ENCODE assay signal across 12 mouse cellular contexts in genomic region chr17:28030446-28030845, GRCm38 (mm10). TPM values are rescaled to one million over a fixed set of nuclear protein-coding genes. Genes with fewer than 3 reads are reported as not detected.
DNase-seq lines count a peak whose midpoint lies in the region; ATAC-seq and TF ChIP-seq lines count a peak whose summit lies in the region.
"Had no signal": no experiment of that assay in that cellular context is flagged by ENCODE, and none has a peak within 500 bp of the region (broad histone marks: within the 10 kb centered on the region; RNA-seq: fewer than 3 reads in every experiment).

No protein-coding gene starts in this region.

- H3K36me3 ChIP-seq in hindbrain, embryonic 10.5 days, result no peaks in the 10 kb centered on the region; the same call in 1 of the 2 replicates
- 0 out of 2 replicates have a peak, but pooled peaks cover 6% of the 10 kb centered on the region for H3K36me3 ChIP-seq in hindbrain, embryonic 12.5 days
- H3K36me3 ChIP-seq in midbrain, postnatal 0 days (ENCODE audit: insufficient read depth, low read length), result no peaks in the 10 kb centered on the region; the same call in none of the 2 replicates
- H3K36me3 ChIP-seq in midbrain, embryonic 15.5 days (replicated peaks), result no peaks in the 10 kb centered on the region
- no peaks in the 10 kb centered on the region for H3K36me3 ChIP-seq in stomach, embryonic 16.5 days (ENCODE audit: control insufficient read depth, insufficient read depth, low read length)
- H3K36me3 ChIP-seq: intestine, embryonic 15.5 days had no signal

- no peaks in the 10 kb centered on the region for H3K9me3 ChIP-seq in hindbrain, embryonic 10.5 days
- no peaks in the 10 kb centered on the region for H3K9me3 ChIP-seq in hindbrain, embryonic 12.5 days (replicated peaks)
- H3K9me3 ChIP-seq in midbrain, postnatal 0 days (ENCODE audit: low read length), result no peaks in the 10 kb centered on the region
- no peaks in the 10 kb centered on the region for H3K9me3 ChIP-seq in midbrain, embryonic 15.5 days
- H3K9me3 ChIP-seq in stomach, embryonic 16.5 days (replicated peaks; ENCODE audit: control insufficient read depth, low read length), result no peaks in the 10 kb centered on the region
- H3K9me3 ChIP-seq: intestine, embryonic 15.5 days had no signal

- DNase-seq in cerebellum, postnatal 14 days, result peak; percentile 65 to 67
- no peak for DNase-seq in cerebellum, adult 9-11 months
- DNase-seq in hindbrain, embryonic 10.5 days (ENCODE audit: low spot score), result no peak
- DNase-seq in midbrain, postnatal 0 days (ENCODE audit: low spot score), result no peak
- no peak for DNase-seq in ovary, postnatal 10 days (ENCODE audit: low spot score)
- DNase-seq: adrenal gland, postnatal 36 days; cerebellum, postnatal 36 days; liver, postnatal 0 days had no signal

- WGBS in hindbrain, embryonic 10.5 days, result 91% methylated on average over 10 of the region's 10 CpGs
- 80% methylated on average over 10 of the region's 10 CpGs for WGBS in hindbrain, embryonic 12.5 days
- 89% methylated on average over 10 of the region's 10 CpGs for WGBS in midbrain, postnatal 0 days
- 93% methylated on average over 10 of the region's 10 CpGs for WGBS in midbrain, embryonic 15.5 days
- 76% methylated on average over 10 of the region's 10 CpGs for WGBS in stomach, embryonic 16.5 days

- H3K27ac ChIP-seq in hindbrain, embryonic 10.5 days, result peak overlapping the region; percentile 66
- H3K27ac ChIP-seq in hindbrain, embryonic 12.5 days, result no peak overlapping the region
- 0 out of 2 replicates have a peak overlapping the region, but pooled peaks have one; percentile 47 for H3K27ac ChIP-seq in midbrain, postnatal 0 days (ENCODE audit: low read depth, low read length)
- H3K27ac ChIP-seq in midbrain, embryonic 15.5 days, result no peak overlapping the region
- peak overlapping the region; percentile 57 for H3K27ac ChIP-seq in stomach, embryonic 16.5 days (ENCODE audit: low read length)

- ATAC-seq in hindbrain, embryonic 12.5 days (ENCODE audit: low FRiP score), result no peak
- ATAC-seq in midbrain, postnatal 0 days (ENCODE audit: low FRiP score), result no peak
- ATAC-seq in midbrain, embryonic 15.5 days (replicated peaks), result no peak
- no peak for ATAC-seq in stomach, embryonic 16.5 days (ENCODE audit: insufficient read depth, low FRiP score)
- ATAC-seq: intestine, embryonic 15.5 days had no signal

- no peak for TF ChIP-seq CTCF in midbrain, postnatal 0 days (IDR thresholded peaks at IDR 0.05)

- no peaks in the 10 kb centered on the region for H3K27me3 ChIP-seq in hindbrain, embryonic 10.5 days (ENCODE audit: insufficient read depth, poor library complexity, severe bottlenecking)
- no peaks in the 10 kb centered on the region for H3K27me3 ChIP-seq in hindbrain, embryonic 12.5 days
- H3K27me3 ChIP-seq in midbrain, postnatal 0 days (ENCODE audit: insufficient read depth, low read length), result no peaks in the 10 kb centered on the region
- no peaks in the 10 kb centered on the region for H3K27me3 ChIP-seq in midbrain, embryonic 15.5 days (replicated peaks)
- H3K27me3 ChIP-seq in stomach, embryonic 16.5 days (ENCODE audit: control insufficient read depth, insufficient read depth, low read length), result no peaks in the 10 kb centered on the region
- H3K27me3 ChIP-seq: intestine, embryonic 15.5 days had no signal

- H3K4me1 ChIP-seq in hindbrain, embryonic 10.5 days (replicated peaks), result peaks cover 80% of the 10 kb centered on the region
- peaks cover 57% of the 10 kb centered on the region for H3K4me1 ChIP-seq in hindbrain, embryonic 12.5 days
- H3K4me1 ChIP-seq in midbrain, postnatal 0 days (ENCODE audit: insufficient read depth, low read length), result no peaks in the 10 kb centered on the region
- H3K4me1 ChIP-seq in midbrain, embryonic 15.5 days, result peaks cover 37% of the 10 kb centered on the region
- H3K4me1 ChIP-seq in stomach, embryonic 16.5 days (ENCODE audit: control insufficient read depth, insufficient read depth, low read length), result peaks cover 34% of the 10 kb centered on the region

- H3K4me2 ChIP-seq in hindbrain, embryonic 12.5 days (replicated peaks), result no peak overlapping the region
- no peak overlapping the region for H3K4me2 ChIP-seq in midbrain, postnatal 0 days (ENCODE audit: low read depth, low read length, poor library complexity, severe bottlenecking)
- no peak overlapping the region for H3K4me2 ChIP-seq in midbrain, embryonic 15.5 days
- no peak overlapping the region for H3K4me2 ChIP-seq in stomach, embryonic 16.5 days (ENCODE audit: low read depth, low read length)
- H3K4me2 ChIP-seq: intestine, embryonic 15.5 days had no signal

- H3K9ac ChIP-seq in hindbrain, embryonic 12.5 days, result no peak overlapping the region
- no peak overlapping the region for H3K9ac ChIP-seq in midbrain, postnatal 0 days (replicated peaks; ENCODE audit: low read length, poor library complexity, severe bottlenecking)
- H3K9ac ChIP-seq in midbrain, embryonic 15.5 days, result no peak overlapping the region
- H3K9ac ChIP-seq in stomach, embryonic 16.5 days (ENCODE audit: low read length), result no peak overlapping the region
- H3K9ac ChIP-seq: intestine, embryonic 15.5 days; liver, postnatal 0 days had no signal

- H3K4me3 ChIP-seq in hindbrain, embryonic 10.5 days, result no peak overlapping the region
- no peak overlapping the region for H3K4me3 ChIP-seq in hindbrain, embryonic 12.5 days
- no peak overlapping the region for H3K4me3 ChIP-seq in midbrain, postnatal 0 days (ENCODE audit: low read depth, low read length)
- no peak overlapping the region for H3K4me3 ChIP-seq in midbrain, embryonic 15.5 days
- no peak overlapping the region for H3K4me3 ChIP-seq in stomach, embryonic 16.5 days (replicated peaks; ENCODE audit: low read length)
- H3K4me3 ChIP-seq: intestine, embryonic 15.5 days had no signal

RNA-seq across cellular contexts. Expression of gene Tcp11, which starts 50.0 kb away (rescaled TPM):
- 1.1 and 2.8 TPM in 2 replicates for polyA plus RNA-seq in hindbrain, embryonic 10.5 days (2016; fragmentation: Nextera tagmentation; extraction: Ambion mirVana)
- polyA plus RNA-seq in hindbrain, embryonic 12.5 days (2016; fragmentation: Nextera tagmentation; extraction: Ambion mirVana), result 1.9 and 2.6 TPM in 2 replicates
- 4.1 and 8.2 TPM in 2 replicates for total RNA-seq in midbrain, postnatal 0 days (2014; rRNA removed)
- 2.3 and 2.5 TPM in 2 replicates for polyA plus RNA-seq in midbrain, postnatal 0 days (2015; fragmentation: Nextera tagmentation; extraction: Ambion mirVana)
- polyA plus RNA-seq in midbrain, embryonic 15.5 days (2015; fragmentation: Nextera tagmentation; extraction: Ambion mirVana), result 1.9 and 2.2 TPM in 2 replicates
- 1.1 and 1.9 TPM in 2 replicates for polyA plus RNA-seq in stomach, embryonic 16.5 days (2015; fragmentation: Nextera tagmentation; extraction: Ambion mirVana)
- total RNA-seq: adrenal gland, postnatal 36 days had no signal

Comparison
In these comparisons a context has a peak if more than half of its experiments do, and no peak if none do; other contexts are left out.
1. DNase-seq: peak in cerebellum, postnatal 14 days (2 of 2); none in cerebellum, adult 9-11 months (single experiment), hindbrain, embryonic 10.5 days (single experiment), midbrain, postnatal 0 days (single experiment) and ovary, postnatal 10 days (single experiment).
2. H3K27ac ChIP-seq: peak in hindbrain, embryonic 10.5 days (single experiment), midbrain, postnatal 0 days (single experiment) and stomach, embryonic 16.5 days (single experiment); none in hindbrain, embryonic 12.5 days (single experiment) and midbrain, embryonic 15.5 days (single experiment).